Mouse (Mus musculus): ENCODE results near the gene Ppm1d. TPM values are rescaled to one million over a fixed set of nuclear protein-coding genes. Genes with fewer than 3 reads are reported as not detected.
A peak's percentile ranks its signal among the peaks of the same experiment; 100 is the strongest.

Ppm1d gene
- total RNA-seq, 2 experiments from 2014 or later = 8.9 to 10.0 TPM

GRCm38 (mm10) chr11:85329167-85329894 is 18.3 kb downstream of the Ppm1d start:
- no peak for DNase-seq

GRCm38 (mm10) chr11:85334778-85335177 is 23.7 kb downstream of the Ppm1d start:
- DNase-seq = peak; percentile 38

GRCm38 (mm10) chr11:85339173-85339831 is 28.3 kb downstream of the Ppm1d start:
- DNase-seq = no peak

- no peak for DNase-seq
Observed at GRCm38 (mm10) chr11:85340070-85340616, 29.1 kb downstream of the Ppm1d start.

- DNase-seq = peak; percentile 94
Observed at GRCm38 (mm10) chr11:85352539-85353380, 41.7 kb downstream of the Ppm1d start, which contains the start of gene Bcas3. TSS of gene Bcas3 (plus strand) at chr11:85353167.

GRCm38 (mm10) chr11:85353819-85354218 is 42.8 kb downstream of the Ppm1d start:
- no peak for DNase-seq

GRCm38 (mm10) chr11:85359641-85360040 is 48.6 kb downstream of the Ppm1d start:
- DNase-seq = no peak

- no peak for DNase-seq
Observed at GRCm38 (mm10) chr11:85361621-85362020, 50.6 kb downstream of the Ppm1d start.

GRCm38 (mm10) chr11:85366168-85366567 is 55.1 kb downstream of the Ppm1d start:
- DNase-seq = no peak

- no peak for DNase-seq
Observed at GRCm38 (mm10) chr11:85367823-85368222, 56.8 kb downstream of the Ppm1d start.

GRCm38 (mm10) chr11:85379091-85379490 is 68.0 kb downstream of the Ppm1d start:
- DNase-seq = no peak

GRCm38 (mm10) chr11:85380046-85380445 is 69.0 kb downstream of the Ppm1d start:
- DNase-seq = no peak

- peak; percentile 55 for DNase-seq
Observed at GRCm38 (mm10) chr11:85382055-85382454, 71.0 kb downstream of the Ppm1d start.

- DNase-seq = no peak
Observed at GRCm38 (mm10) chr11:85383975-85384821, 73.2 kb downstream of the Ppm1d start.

- no peak for DNase-seq
Observed at GRCm38 (mm10) chr11:85392179-85392863, 81.3 kb downstream of the Ppm1d start.

GRCm38 (mm10) chr11:85392864-85393220 is 81.8 kb downstream of the Ppm1d start:
- no peak for DNase-seq

GRCm38 (mm10) chr11:85393990-85394389 is 82.9 kb downstream of the Ppm1d start:
- no peak for DNase-seq

- DNase-seq = no peak
Observed at GRCm38 (mm10) chr11:85395361-85395760, 84.3 kb downstream of the Ppm1d start.
